Mouse (Mus musculus) embryo, embryonic 10 days (tissue): ENCODE data around the gene Dmkn.
A peak's percentile ranks its signal among the peaks of the same experiment; 100 is the strongest.
"Not testable (repeated sequence)": the region's sequence is repeated elsewhere in the genome, so short reads cannot be mapped to it uniquely, and the experiment has no call there.

Experiments
- DNase-seq: peaks from one replicate; pipeline ENCODE4 v3.0.0-alpha.2; 2015; ENCODE audit warnings: low spot score

The Dmkn gene

DNA sequence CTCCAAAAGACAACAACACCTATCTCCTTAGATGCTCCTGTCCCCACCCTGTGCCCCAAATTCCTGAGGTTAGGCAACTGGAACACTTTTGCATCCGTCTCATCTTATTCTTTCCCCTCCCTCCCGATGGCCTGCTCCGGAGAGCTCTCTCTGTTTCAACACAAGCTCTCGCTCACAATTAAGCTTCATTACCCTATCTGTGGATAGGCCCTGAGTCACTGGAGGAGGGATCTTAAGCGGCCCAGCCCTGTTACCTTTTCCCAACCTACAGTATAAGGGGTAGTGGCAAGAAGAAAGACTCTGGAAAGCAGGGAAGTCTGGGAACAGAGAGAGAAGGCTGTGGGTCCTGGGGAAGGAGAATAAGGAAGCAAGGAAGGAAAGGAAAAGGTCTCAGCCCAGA is at the start of gene Dmkn:
Gene Dmkn, plus strand, starts transcription at position 301 of the 400 bp plus-strand sequence.
- DNase-seq = no peak

DNA sequence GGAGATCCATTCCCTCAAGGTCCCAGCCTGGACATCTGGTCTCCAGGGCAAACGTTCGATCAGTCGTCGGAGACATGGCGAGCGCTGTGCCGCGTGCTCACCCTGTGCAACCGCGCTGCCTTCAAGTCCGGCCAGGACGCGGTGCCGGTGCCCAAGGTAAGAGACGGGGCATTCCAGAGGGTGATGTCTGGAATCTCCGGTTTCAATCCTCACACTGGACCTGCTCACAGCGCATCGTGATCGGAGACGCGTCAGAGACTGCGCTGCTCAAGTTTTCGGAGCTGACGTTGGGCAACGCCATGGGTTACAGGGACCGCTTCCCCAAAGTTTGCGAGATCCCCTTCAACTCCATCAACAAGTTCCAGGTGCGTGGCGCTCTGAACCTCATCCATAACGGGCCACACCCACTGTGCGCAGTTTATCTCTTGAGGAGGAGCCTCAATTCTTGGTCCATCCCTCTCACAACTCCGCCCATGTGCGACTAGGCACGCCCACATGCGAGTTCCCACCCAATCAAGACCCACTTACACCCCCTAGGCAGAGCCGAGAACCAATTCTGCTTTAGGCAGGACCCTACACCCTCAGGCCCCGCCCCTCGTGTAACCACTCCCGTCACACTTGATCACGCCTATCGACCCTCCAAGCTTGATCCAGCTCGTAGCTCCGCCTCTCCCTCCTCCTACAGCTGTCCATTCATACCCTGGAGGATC is 46.4 kb upstream of the Dmkn start:
- DNase-seq = peak; percentile 95

DNA sequence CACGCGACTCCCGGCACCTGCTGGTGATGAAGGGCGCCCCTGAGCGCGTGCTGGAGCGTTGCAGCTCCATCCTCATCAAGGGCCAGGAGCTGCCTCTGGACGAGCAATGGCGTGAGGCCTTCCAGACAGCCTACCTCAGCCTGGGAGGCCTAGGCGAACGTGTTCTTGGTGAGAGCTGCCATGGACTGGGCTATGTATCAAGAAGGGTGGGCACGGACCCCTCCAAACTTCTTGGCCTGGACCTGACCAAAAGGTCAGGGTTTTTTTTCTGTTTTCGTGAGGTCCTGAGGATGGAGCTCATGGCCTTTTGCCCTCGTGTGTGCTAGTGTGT is 45.9 kb upstream of the Dmkn start:
- DNase-seq = no peak

DNA sequence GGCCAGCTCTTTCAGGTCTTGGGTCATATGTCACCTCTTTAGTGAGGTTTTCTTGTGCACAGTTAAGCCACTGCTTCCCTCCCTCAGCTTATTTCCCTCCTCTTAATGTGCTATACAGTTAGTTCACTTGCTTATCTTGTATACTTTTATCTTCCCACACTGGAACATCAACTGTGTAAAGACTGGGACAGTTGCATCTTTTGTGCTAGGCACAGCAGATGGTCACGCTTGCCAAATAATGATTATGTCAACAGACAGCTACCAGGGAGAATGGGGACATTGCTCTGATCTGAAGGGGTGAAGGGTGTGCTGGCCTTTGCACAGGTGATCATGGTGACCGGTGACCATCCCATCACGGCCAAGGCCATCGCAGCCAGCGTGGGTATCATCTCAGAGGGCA is 43.9 kb upstream of the Dmkn start:
- DNase-seq = no peak

DNA sequence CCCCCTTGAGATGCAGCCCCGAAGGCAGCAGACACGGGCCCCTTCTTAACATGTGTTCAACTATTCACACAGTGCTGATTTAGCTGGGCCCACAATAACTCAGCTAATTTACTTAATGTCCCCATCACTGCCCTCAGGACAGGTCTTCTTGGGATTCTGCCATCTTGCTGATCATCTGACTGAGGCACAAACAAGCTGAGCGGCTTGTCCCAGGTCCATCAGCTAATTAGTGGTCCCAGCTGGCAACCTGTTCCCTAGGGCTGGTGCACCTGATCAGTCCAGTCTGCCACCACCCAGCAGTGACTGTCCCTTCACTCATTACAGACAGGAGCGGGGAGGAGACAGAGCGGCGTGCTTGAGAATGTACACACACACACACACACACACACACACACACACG is 42.3 kb upstream of the Dmkn start:
- no peak for DNase-seq

DNA sequence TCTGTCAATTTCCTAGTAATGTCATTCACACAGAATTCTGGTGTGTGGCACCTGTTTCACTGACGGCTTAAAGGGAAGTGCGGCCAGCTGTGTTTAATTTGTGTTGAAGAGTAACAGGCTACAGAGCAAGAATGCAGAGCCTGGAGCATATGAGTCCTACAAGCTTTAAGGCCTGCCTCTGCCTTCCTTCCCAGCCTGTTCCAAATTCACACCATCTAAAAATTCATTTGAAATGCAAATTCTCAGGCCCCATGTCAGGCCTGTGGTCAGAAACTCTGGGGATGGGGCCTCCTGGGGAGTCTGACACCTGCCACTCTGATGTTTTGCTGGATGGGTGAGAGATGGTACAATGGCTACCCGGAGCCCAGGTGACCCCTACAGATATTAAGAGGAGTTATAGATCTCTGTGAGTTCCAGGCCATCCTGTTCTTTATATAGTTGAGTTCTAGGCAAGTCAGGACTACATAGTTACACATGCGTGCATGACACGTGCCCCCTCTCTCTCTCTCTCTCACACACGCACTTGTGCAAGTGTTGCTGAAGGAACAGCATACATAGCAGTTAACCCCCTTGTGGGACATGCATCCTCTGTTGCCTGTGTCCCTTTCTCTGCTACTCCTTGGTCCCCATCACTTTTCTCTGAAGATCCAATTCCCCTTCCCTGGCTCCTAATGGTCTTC is 40.1 kb upstream of the Dmkn start:
- DNase-seq = no peak

DNA sequence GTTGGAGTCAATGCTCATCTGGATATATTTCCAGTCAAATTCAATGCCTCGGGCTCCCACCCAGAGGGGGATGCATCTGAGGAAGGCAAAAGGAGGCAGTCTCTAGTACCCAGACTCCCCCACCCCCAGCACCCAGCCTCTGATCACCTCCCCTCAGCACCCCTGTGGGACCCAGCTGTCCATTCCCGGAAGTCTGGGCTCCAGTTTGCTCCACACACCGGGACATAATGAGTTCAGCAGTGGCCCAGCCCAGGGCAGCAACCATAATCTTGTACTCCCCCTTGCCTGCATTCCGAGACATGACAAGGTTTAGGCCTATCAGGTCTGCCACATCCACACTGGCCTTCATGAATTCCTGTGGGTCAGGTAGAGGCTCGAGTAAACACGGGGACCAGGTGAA is 35.3 kb upstream of the Dmkn start:
- no peak for DNase-seq

DNA sequence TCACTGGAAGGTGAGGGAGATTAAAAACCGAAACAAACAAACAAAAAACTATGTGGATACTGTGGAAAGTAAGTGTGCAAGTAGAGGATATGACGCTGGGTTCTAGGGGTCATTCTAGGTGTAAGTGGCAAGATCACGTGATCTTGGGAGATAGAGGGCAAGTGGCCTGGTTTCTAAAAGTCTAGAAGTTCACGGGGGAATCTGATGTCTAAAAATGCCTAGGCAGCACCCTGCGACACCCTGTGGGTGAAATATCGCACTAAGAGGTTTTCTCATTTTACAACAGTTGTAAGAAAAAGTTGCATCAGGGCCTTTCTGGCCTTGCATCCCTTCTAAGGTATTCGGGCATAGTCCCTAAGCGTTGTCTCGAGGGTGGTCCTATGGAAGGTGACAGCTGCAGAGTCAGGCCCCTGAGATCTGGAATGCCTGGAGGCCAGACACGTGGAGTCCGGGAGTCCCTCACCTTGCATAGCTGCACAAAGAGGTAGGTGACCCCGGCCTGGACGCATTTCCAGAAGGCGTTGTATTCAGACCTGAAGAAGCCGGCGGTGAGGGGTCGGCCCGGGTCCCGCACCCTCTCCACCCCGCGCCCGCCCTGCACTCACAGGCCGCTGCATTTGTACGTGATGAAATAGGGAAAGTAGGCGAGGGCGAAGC is 34.7 kb upstream of the Dmkn start:
- no peak for DNase-seq

DNA sequence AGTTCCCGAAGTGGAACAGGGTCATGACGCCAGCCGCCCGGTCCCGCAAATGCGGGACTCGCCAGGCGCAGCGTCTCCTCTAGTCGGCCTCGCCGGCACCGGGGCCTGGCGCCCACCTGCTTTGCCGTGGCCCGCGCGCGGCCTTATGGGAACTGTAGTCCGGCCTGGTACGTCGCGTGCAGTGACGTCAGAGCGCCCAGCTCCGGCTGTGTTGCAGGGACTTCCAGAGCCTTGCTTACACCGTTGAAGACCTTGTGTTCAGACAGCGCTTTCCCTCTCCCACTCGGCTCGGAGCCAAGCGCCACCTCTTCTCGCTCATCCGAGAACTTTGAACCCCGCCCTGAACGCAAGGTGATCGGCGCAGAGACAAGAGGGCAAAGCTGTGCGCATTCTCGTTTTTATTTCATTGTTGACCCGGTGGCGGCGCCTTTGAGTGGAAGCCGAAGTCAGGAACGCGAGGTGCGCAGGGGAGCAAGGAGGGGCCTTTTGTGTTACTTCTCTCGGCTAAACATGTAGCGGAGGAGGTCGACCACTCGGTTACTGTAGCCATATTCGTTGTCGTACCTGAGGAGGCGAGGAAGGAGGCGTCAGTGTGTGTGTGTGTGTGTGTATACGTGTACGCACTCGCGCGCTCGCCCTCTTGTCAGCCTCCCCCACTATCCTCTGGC is 34.0 kb upstream of the Dmkn start, which contains the start of gene Tmem147:
Gene Tmem147, minus strand, starts transcription at position 145 of the 668 bp plus-strand sequence.
- peak; percentile 99 for DNase-seq

DNA sequence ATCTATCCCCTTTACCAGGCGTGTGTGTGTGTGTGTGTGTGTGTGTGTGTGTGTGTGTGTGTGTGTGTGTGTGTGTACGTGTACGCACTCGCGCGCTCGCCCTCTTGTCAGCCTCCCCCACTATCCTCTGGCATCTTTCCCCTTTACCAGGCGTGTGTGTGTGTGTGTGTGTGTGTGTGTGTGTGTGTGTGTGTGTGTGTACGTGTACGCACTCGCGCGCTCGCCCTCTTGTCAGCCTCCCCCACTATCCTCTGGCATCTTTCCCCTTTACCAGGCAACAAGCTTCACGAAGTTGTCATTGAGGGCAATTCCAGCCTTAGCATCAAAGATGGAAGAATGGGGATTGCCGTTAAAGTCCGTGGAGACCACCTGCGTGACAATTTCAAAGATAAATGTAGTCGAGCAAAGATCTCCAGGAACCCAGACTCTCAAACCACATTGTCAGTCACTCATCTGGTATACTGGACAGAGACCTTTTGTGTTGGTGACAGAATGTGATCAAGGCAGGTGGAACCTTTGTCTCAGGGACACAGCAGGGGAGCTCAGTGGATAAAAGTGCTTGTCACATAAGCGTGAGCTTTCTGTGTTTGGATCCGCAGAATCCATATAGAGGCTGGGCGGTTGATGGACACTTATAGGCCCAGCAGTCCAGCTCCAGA is 33.4 kb upstream of the Dmkn start:
- DNase-seq = not testable (repeated sequence)

DNA sequence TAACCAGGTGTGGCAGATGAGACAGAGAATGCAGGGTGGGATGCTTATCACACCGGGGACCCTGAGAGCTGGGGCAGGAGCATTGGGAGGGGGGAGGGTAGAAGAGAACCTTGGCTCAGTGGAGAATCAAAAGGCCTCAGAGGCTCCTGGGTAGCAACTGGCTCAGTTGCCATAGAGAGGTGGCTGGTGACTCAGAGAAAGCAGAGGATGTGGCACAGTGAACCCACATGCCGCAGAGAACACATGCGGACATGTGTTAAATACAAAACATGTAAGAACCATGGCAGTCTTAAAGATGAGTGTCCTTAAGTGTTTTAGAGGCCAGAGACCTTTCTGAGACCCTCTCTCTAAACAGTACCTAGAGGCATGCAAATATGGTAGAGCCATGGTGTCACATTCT is 27.3 kb upstream of the Dmkn start:
- no peak for DNase-seq

DNA sequence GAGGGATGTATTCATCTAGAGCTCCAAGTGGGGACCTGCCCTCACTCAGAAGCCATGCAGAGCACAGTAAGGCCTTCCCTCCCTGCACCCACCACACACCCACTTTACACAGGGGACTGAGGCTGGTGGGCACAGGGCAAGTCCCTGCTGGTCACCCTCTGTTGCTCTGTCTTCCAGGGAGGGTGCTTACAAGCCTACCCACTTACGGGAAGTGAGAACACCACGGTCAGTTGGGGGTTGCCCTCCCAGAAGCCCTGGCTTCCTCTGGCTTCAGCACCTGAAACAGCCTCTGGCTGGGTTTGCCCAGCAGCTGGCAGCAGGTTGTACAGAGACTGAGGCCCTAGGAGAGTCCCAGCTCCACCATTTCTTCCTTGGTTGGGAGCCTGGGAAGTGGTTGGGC is 21.0 kb upstream of the Dmkn start:
- DNase-seq = not testable (repeated sequence)

DNA sequence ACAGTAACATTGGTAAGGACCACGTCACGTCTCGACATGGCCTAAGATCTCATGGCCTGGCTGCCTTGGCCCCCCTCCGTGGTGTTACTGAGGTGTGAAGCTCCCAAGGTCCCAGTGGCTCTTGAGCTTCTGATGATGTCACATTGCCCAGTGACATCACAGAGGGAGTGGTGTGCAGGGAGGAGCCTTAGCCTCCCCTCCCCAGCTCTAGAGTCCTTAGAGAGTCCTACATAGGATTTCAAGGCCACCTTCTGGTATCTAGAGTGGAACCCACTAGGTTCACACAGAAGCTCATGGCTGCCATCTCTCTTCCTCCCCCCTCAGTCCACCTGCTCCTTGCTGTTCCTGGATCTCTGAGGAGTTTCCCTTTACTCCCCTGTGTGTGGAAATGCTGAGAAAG is 19.9 kb upstream of the Dmkn start, which contains the start of gene Gapdhs:
Gene Gapdhs, minus strand, starts transcription at position 65 of the 400 bp plus-strand sequence.
- not testable (repeated sequence) for DNase-seq

DNA sequence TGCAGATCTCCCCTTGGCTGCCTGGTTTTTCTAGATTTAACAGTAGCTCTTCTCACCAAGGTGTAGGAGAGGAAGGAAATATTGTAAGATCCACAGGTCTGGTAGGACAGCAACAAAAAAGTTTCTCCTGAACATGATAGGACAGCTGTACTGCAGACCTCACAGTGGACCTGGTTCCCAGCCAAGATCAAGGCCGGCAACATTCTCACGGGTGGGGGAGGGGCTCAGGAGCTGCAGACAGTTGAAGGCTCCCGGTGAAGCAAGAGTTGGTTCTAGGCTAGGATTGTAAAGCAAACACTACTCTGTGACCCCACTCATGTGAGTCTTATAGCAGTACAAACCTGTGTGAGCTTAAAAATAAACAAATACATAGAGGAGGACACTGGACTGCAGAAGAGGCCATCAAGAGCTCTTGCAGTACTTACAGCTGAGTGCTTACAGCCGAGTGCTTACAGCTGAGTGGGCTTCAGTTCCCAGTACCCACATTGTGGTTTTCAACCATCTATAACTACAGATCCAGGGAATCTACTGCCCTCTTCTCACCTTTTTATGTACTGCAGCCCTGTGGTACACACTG is 19.4 kb upstream of the Dmkn start:
- DNase-seq = no peak

DNA sequence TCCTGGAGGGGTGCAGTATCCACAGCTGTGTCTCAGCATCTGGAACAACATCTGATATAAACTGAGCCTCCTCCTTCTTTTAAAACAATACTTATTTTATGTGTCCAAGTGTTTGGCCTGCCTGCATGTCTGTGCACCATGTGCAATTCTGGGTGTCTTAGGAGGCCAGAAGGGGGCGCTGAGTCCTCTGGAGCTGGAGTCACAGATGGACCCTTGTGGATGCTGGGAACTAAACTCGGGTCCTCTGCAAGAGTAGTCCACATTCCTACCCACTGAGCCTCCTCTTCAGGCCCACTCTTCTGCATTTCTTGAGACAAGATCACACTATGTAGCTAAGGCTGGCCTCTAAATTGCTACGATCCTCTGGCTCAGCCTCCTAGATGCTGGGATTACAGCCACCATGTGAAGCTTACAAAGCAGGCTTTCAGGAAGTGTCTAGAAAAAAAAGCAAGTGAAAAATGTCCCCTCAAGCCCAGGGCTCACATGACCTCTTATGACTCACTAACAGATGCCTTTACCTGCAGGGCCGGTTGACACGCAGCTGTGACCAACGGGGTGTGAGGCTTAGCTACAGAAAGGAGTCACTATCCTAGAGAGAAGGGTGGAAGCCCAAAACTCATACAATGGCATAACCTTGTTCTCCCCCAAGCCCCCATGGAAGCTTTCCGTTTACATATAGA is 15.9 kb upstream of the Dmkn start:
- DNase-seq = no peak

DNA sequence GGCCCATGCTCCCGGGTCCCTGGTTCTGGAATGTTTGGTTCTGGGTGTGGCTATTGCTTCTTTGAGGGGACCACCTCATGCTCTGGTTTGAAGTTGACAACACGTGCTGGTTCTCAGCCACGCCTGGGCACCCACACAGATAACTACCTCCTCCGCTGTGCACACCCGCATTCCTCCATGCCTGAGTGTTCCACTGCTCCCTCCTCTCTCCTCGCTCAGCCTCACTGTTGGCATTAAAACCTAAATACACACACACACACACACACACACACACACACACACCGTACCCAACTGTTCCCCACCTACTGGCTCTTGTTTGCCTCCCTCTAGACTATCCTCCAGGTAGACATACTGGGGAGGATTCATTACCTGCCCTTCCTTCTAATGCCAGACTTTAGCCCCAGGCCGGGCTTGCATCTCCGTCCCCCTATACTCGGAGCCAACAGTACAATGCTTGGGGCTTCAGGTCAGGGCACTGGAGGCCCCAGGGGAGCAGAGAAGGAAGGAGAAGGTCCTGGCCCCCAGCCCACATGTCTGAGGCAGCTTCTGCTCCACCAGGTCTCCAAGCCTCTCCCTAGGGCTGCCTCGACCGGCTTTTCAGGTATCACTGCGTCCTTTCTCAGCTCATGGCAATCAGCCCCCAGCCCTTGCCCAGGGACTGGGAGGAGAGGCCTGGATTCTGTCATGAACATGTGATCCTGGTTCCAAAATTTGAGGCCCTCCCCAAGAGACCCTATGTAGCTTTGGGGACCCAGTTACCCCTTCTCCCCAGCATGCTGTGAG is 13.5 kb upstream of the Dmkn start:
- DNase-seq = no peak

DNA sequence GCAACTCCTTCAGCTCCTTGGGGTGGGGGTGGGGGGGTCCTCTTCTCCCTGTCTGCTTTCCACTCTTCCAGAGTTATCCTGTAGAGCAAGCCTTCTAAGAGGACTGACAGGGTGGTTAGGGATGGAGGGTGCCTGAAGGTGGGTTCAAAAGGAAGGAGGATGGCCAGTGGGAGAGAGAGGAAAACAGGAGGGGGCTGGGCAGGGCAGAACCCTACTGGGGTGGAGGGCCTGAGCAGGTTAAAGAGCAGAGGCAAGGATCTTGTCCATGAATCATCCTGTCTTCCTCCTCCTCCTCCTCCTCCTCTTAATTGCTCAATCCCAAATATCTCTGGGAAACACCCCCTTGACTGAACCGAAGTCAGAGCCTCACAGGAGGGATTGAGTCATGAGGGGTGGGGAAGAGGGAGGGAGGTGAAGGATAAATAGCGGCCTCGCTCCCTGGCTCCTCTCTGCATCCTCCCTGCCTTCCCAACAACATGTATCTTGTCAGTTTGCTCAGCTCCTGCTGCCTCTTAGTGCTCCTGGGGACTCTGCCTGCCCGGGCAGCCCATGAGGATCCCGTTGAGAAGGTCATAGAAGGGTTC is 12.4 kb upstream of the Dmkn start, which contains the start of gene Sbsn:
Gene Sbsn, plus strand, starts transcription at position 386 of the 584 bp plus-strand sequence.
- no peak for DNase-seq

DNA sequence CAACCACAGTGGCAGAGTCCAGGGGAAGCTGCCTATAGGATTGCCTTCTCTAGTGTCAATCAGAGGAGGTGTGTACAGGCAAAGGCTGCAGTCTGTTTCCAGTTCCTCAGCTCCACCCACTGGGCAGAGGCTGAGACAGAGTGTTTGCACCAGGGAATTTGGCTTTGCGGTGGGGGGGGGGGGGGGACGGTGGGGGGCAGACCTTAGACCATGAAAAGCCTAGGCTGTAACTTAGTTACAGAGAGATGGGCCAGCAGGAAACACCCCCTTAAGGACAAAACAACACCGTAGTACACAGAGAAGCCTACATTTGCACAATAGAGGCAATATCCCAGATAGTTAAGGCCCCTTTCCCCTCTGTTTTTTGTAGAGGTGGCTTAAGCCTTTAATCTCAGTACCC is 6.6 kb upstream of the Dmkn start:
- DNase-seq = no peak

DNA sequence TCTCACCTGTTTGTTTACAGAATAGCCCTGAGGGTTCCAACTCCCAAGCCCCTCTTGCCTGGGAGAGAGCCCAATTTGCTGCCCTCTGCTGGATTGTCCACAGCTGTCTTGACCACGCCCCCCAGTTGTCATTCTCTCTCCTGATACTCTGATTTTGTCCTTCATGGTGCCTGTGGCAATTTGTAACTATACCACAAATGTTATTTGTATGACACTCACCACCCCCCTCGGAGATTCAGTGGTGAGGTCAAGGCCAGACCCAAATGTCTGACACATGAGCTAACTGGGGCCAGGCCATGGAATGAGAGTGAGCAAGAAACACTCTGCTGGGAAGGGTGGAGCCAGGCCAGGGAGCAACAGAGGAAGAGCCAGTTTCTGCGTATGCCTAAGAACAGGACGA is 4.7 kb upstream of the Dmkn start:
- peak; percentile 49 for DNase-seq

DNA sequence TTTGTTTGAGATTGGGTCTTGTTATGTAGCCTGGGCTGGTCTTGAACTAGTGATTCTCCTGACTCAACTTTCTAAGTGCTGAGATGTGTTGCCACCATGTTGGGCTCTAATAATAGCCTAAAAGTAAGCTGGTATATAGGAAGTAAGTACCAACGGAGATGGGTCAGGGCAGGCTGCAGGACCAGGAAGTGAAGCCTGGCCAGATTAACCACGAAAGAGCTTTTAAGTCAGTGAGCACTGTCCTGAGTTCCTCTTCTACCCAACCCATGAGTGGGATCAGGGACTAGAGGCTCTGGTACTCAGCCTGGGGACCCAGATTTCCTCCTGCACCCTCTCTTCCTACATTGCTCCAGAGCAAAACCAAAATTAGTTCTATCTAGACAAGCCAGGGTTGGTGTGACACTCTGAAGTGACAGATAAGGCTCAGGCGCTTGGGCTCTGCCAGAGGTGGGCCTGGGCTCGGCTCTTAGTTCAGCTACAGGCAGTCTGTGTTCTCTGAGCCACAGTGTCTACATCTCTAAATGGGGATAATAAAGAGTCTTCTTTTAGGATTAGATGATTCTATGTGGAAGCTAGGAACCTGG is 1.7 kb upstream of the Dmkn start:
- DNase-seq = no peak
